Mouse (Mus musculus) megakaryocyte progenitor cell, adult 5-6 weeks (primary cell): ENCODE results near the gene Coro1c. TPM values are rescaled to one million over a fixed set of nuclear protein-coding genes. Genes with fewer than 3 reads are reported as not detected.
"Not testable (repeated sequence)": the region's sequence is repeated elsewhere in the genome, so short reads cannot be mapped to it uniquely, and the experiment has no call there.

Experiments used
- ATAC-seq: replicated peaks from 2 replicates; pipeline ENCODE4 v1.8.0; 2016; ENCODE audit warnings: mild to moderate bottlenecking, moderate TSS enrichment, inconsistent platforms; ENCODE audit not compliant: poor library complexity
- total RNA-seq, 2 experiments: library from RNA; stranded (forward) in 1 of 2; stranded (reverse) in 1 of 2; fragments of 157-497, 149-512 nt in 1 of 2; fragments of 200-1000 nt in 1 of 2; gene quantifications; 2 replicates each; pipeline versions ENCODE4 v1.2.3 to v1.2.4; 2015 to 2017

Gene Coro1c
- total RNA-seq, 2 experiments from 2014 or later = 59.7 to 81.8 TPM

GRCm38 (mm10) chr5:113832490-113832901 lies 76.1 kb downstream of the Coro1c start, which contains the start of gene Selplg:
Selplg (minus strand) TSS chr5:113832644.
- no peak for ATAC-seq

GRCm38 (mm10) chr5:113831741-113832140 lies 76.8 kb downstream of the Coro1c start:
- no peak for ATAC-seq

DNA sequence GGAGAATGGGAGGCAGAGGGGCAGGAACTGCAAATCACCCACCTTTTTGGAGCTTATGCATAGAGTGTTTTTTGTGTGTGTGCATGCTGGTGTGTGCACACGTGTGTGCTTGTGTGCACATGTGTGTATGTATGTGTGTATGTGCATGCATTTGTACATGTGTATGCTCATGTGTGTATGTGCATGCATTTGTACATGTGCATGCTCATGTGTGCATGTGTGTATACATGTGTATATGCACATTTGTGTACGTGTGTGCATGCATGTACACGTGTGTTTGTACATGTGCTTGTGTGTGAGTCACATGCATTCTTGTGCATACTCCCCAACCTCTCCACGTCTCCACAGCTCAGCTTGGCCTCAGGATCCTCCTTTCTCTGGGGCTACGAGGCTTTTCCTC lies 77.8 kb downstream of the Coro1c start:
- ATAC-seq = no peak

GRCm38 (mm10) chr5:113830292-113830643 lies 78.3 kb downstream of the Coro1c start:
- ATAC-seq = peak; percentile 75

DNA sequence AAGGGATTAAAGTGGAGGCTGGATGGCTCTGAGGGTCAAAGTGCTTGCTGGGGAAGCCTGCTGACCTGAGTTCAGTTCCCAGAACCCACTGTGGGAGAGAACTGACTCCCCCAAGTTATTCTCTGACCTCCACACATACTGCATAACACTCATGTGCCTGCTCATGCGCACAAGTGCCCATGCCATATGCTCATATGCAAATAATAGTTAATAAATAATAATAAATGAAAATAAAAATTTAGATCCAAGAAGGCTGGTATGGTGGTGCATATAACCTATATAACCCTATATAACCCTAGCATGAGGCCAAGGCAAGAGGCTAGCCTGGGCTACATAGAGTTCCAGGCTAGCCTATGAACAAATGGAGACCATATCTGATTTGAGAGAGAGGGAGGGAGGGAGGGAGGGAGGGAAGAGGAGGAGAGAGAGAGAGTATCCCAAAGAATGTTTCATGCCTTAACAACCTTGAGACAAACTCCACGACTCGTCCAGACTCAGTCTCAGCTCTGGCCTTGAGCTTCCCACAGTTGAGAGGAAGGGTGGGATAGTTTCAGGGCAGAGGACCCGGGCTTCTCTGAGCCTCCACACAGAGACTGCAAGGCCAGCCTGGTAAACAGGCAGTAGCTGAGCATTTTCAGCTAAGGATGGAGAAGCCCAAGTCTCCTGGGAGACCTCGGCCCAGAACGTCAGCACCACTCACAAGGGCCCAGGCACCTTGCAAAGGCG lies 78.8 kb downstream of the Coro1c start:
- ATAC-seq = no peak

- peak; percentile 13; the same call in 1 of the 2 replicates for ATAC-seq
Observed at GRCm38 (mm10) chr5:113828481-113828880, 80.1 kb downstream of the Coro1c start.

GRCm38 (mm10) chr5:113827991-113828411 lies 80.6 kb downstream of the Coro1c start:
- no peak; the same call in 1 of the 2 replicates for ATAC-seq

DNA sequence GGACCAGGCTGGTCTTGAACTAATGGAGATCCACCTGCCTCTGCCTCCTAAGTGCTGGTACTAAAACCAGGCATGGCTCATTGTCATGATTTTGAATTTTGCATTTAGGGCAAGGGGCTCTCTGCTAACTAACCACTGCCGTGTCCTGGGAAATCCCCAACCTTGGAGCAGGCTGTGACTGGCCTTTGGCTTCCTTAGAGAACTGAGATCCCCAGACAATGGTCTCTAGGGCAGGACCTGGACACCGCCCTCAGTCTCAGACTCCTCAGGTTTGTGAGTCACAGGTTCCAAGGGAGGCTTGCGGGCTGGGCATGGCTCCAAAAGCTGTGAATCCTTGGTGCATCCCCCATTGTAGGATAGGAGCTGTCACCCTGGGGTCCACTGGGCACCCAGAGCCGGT lies 81.9 kb downstream of the Coro1c start:
- no peak for ATAC-seq

DNA sequence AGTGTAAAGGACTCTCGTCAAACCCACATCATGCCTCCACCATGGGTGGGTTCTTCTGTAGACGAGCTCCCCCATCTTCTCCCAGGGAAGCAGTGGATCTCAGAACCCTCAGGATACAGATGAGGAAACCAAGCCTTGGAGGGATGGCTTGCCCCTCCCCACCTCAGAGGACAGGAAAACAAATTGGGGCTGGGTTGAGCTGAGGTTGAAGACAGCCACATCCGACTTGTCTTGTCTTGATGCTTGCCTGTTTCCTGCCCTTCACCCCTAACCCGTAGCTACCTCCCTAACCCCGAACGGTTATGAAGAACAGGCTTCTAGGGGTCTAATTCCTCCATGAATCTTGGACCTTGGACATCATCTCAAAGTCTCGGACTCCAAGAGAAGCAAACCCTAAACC lies 83.0 kb downstream of the Coro1c start:
- no peak for ATAC-seq

DNA sequence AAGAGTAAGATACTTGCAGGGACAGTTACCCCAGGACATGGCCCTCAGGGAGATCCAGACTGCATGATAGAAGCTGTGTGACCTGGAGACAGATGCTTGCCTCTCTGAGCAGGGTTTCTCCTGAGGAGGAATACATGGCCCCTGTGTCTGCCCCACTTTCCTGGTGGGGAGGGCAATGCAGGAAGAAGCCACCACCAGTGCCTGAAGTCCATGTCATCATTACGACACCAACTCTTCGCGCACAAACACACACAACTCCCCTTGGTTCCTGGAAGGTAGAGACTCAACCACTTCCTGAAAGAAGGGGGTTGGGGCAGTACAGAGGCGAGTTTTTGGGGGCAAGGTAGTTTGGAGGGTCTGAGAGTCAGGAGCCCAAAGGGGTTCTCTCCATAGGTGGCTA lies 84.3 kb downstream of the Coro1c start:
- peak; percentile 61 for ATAC-seq

DNA sequence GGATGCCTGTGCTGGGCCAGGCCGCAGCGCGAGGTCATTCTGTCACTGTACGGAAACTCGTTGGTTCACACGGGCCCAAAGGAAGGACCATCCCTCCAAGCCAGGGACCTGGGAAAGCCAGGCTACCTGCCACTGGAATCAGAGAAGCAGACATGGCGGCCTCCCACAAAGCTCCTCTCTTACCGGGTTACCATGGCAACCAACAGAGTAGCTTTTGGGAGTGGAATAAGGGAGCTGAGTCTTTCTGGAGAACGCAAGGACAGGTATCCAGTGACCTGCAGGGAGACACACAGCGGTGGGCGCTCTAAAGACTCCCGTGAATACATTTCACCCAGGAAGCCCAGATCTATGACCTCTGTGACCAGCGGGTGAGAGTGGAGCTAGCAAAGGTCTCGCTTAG lies 90.0 kb downstream of the Coro1c start:
- ATAC-seq = no peak

DNA sequence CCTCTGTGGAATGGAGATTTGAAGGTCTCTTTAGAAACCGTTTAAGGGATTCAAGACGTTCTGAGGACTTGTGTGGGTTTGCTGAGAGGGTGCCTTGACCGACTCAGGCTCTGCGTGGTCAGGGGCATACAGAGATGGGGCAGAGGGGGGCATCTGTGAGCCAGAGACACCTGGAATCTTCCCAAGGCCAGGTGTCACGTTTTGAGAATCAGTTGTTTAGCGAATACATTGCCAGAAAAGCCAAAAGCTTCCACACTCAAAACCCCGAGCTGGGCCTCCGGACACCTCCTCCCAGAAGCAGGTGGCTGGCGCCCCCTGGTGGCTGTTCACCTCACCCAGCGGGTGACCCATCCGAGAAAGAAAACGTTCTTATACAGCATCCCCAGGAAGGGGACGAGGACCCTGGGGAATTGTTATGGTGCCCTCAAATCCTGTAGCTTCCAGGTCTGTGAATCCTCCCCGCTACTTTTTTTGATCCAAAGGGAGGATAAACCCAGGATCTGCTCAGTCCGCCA lies 92.9 kb downstream of the Coro1c start:
- ATAC-seq = peak; percentile 81

- no peak for ATAC-seq
Observed at GRCm38 (mm10) chr5:113815041-113815389, 93.5 kb downstream of the Coro1c start.

DNA sequence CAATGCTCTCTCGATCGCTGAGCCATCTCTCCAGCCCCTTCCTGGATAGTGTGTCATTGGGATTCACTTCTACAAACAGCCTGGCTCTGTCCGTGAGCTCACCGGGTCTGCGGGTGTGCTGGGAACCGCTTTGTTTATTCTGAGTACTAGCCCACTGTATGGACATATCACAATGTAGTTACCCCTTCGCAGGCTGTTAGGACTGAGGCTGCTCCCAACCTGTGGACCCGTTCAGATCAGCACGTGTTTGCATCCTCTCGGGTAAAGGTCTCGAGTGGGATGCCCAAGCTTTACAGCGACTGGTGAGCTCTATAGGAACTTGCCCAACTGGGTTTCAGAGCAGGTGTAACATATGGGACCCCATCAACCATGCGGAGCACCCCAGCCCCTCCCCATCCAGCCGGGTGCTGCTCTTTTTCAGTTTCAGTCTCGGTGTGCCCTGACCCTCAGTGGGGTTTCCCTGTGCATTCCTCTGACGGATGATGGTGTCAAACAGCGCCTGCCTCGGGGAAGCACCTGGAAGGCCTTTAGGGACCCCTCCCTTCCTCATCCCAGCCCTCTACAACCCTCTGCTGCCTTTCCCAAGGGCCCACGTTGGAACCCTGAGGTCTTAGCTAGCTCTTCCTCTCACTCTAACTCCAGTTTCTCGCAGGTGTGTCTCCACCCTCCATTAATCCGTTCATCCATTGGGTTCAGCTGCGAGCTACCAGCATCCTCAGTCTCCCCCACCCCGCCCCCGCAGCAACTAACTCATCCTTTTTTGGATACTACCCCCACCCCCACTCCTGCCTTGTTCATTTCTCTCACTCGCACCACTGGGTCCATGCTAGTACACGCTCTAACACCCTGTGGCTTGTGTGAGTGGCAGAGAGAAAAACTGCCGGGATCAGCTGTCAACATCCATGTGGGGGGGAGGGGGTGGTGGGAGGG lies 94.2 kb downstream of the Coro1c start:
- ATAC-seq = no peak

GRCm38 (mm10) chr5:113813608-113814007 lies 95.0 kb downstream of the Coro1c start:
- peak; percentile 38 for ATAC-seq

- ATAC-seq = peak; percentile 43
Observed at GRCm38 (mm10) chr5:113812638-113813037, 95.9 kb downstream of the Coro1c start.

GRCm38 (mm10) chr5:113811824-113812420 lies 96.6 kb downstream of the Coro1c start:
- ATAC-seq = not testable (repeated sequence)

DNA sequence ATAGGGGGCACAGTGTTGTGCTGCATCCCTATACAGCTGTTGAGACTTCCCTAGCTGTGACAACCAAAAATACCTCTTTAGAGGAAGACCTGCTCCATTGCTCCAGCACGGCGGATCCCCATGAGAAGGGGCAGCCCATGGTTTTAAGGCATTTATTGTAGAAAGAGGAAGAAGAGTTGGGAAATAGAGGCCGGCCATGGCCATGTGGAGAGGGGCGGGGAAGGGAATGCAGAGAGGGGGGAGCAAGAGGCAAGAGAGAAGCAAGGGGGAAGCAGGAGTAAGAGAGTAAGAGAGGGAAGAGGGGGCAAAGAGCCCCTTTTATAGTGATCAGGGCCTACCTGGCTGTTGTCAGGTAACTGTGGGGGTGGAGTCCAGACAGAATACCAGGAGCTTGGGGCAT lies 98.4 kb downstream of the Coro1c start:
- ATAC-seq = peak; percentile 70

GRCm38 (mm10) chr5:113808177-113808576 lies 100.4 kb downstream of the Coro1c start:
- no peak for ATAC-seq

GRCm38 (mm10) chr5:113807712-113808111 lies 100.8 kb downstream of the Coro1c start:
- no peak for ATAC-seq

GRCm38 (mm10) chr5:113806414-113806813 lies 102.1 kb downstream of the Coro1c start:
- ATAC-seq = no peak
